Mouse (Mus musculus): ENCODE results near the gene Dhx33. TPM values are rescaled to one million over a fixed set of nuclear protein-coding genes. Genes with fewer than 3 reads are reported as not detected.

Dhx33 gene
- total RNA-seq (2014; rRNA removed) (22.9 and 24.3 TPM in 2 replicates), polyA plus RNA-seq (2015; fragmentation: Nextera tagmentation; extraction: Ambion mirVana) (8.3 and 10.0 TPM in 2 replicates)

- no peaks in the 10 kb centered on the region for H3K4me1 ChIP-seq (ENCODE audit: insufficient read depth, low read length)
- WGBS: under 1% methylated on average over 32 of the region's 35 CpGs
- TF ChIP-seq CTCF (IDR thresholded peaks at IDR 0.05; ENCODE audit: low read depth): peak; percentile 65
- H3K27ac ChIP-seq: peak within 1 kb of the TSS; percentile 81
- H3K9me3 ChIP-seq (ENCODE audit: low read length): no peaks in the 10 kb centered on the region
- no peaks in the 10 kb centered on the region for H3K27me3 ChIP-seq (ENCODE audit: insufficient read depth, low read length)
- DNase-seq (ENCODE audit: low spot score) (peak; percentile 99), ATAC-seq (peak; percentile 99)
- H3K4me2 ChIP-seq (ENCODE audit: low read depth, low read length): peak within 1 kb of the TSS; percentile 95
- peaks cover 16% of the 10 kb centered on the region; the same call in 1 of the 2 replicates for H3K36me3 ChIP-seq (ENCODE audit: insufficient read depth, low read length)
- peak within 1 kb of the TSS; percentile 76 for H3K9ac ChIP-seq (replicated peaks; ENCODE audit: low read length)
- peak within 1 kb of the TSS; percentile 98 for H3K4me3 ChIP-seq (ENCODE audit: low read length)
Observed at GRCm38 (mm10) chr11:71004316-71004773, at the start of gene Dhx33. TSS of gene Dhx33 (minus strand) at chr11:71004437.

- no peak overlapping the region for H3K4me2 ChIP-seq (ENCODE audit: low read depth, low read length)
- no peak overlapping the region for H3K9ac ChIP-seq (replicated peaks; ENCODE audit: low read length)
- no peak overlapping the region for H3K27ac ChIP-seq
- no peaks in the 10 kb centered on the region for H3K4me1 ChIP-seq (ENCODE audit: insufficient read depth, low read length)
- H3K9me3 ChIP-seq (ENCODE audit: low read length): no peaks in the 10 kb centered on the region
- DNase-seq (ENCODE audit: low spot score): peak; percentile 80
- ATAC-seq: no peak
- peak; percentile 79 for TF ChIP-seq CTCF (IDR thresholded peaks at IDR 0.05; ENCODE audit: low read depth)
- whole genome bisulfite sequencing: 0% methylated on average over 1 of the region's 1 CpGs
- no peak overlapping the region for H3K4me3 ChIP-seq (ENCODE audit: low read length)
- no peaks in the 10 kb centered on the region for H3K36me3 ChIP-seq (ENCODE audit: insufficient read depth, low read length)
- H3K27me3 ChIP-seq (ENCODE audit: insufficient read depth, low read length): no peaks in the 10 kb centered on the region
Observed at GRCm38 (mm10) chr11:71052554-71052953, 48.3 kb upstream of the Dhx33 start.

GRCm38 (mm10) chr11:71039526-71040298, 35.5 kb upstream of the Dhx33 start:
- no peaks in the 10 kb centered on the region for H3K27me3 ChIP-seq (ENCODE audit: insufficient read depth, low read length)
- no peak for TF ChIP-seq CTCF (IDR thresholded peaks at IDR 0.05; ENCODE audit: low read depth)
- H3K36me3 ChIP-seq (ENCODE audit: insufficient read depth, low read length): no peaks in the 10 kb centered on the region
- H3K4me3 ChIP-seq (ENCODE audit: low read length): no peak overlapping the region
- ATAC-seq: no peak
- H3K27ac ChIP-seq: no peak overlapping the region
- no peak for DNase-seq (ENCODE audit: low spot score)
- WGBS: 90% methylated on average over 5 of the region's 5 CpGs
- H3K4me2 ChIP-seq (ENCODE audit: low read depth, low read length): no peak overlapping the region
- no peak overlapping the region for H3K9ac ChIP-seq (replicated peaks; ENCODE audit: low read length)
- H3K9me3 ChIP-seq (ENCODE audit: low read length): no peaks in the 10 kb centered on the region
- H3K4me1 ChIP-seq (ENCODE audit: insufficient read depth, low read length): no peaks in the 10 kb centered on the region

GRCm38 (mm10) chr11:71033163-71033761, 29.0 kb upstream of the Dhx33 start, which contains the start of gene 6330403K07Rik:
TSS of gene 6330403K07Rik (minus strand) at chr11:71033513.
- Histone ChIP-seq H3K9ac (replicated peaks; ENCODE audit: low read length) (peak within 1 kb of the TSS; percentile 80), H3K4me1 (ENCODE audit: insufficient read depth, low read length) (0 out of 2 replicates have a peak, but pooled peaks cover 5% of the 10 kb centered on the region), H3K27me3 (ENCODE audit: insufficient read depth, low read length) (no peaks in the 10 kb centered on the region), H3K4me3 (ENCODE audit: low read length) (peak within 1 kb of the TSS; percentile 55), H3K27ac (peak within 1 kb of the TSS; percentile 95), H3K9me3 (ENCODE audit: low read length) (no peaks in the 10 kb centered on the region), H3K36me3 (ENCODE audit: insufficient read depth, low read length) (no peaks in the 10 kb centered on the region), H3K4me2 (ENCODE audit: low read depth, low read length) (peak within 1 kb of the TSS; percentile 62)
- peak; percentile 92 for DNase-seq (ENCODE audit: low spot score)
- peak; percentile 97 for ATAC-seq
- WGBS: under 1% methylated on average over 31 of the region's 31 CpGs
- no peak for TF ChIP-seq CTCF (IDR thresholded peaks at IDR 0.05; ENCODE audit: low read depth)

- 0 out of 2 replicates have a peak, but pooled peaks cover 5% of the 10 kb centered on the region for H3K4me1 ChIP-seq (ENCODE audit: insufficient read depth, low read length)
- peak overlapping the region; percentile 95 for H3K27ac ChIP-seq
- 3% methylated on average over 26 of the region's 26 CpGs for WGBS
- H3K4me2 ChIP-seq (ENCODE audit: low read depth, low read length): peak overlapping the region; percentile 62
- H3K36me3 ChIP-seq (ENCODE audit: insufficient read depth, low read length): peaks cover 4% of the 10 kb centered on the region; the same call in 1 of the 2 replicates
- H3K4me3 ChIP-seq (ENCODE audit: low read length): peak overlapping the region; percentile 55
- TF ChIP-seq CTCF (IDR thresholded peaks at IDR 0.05; ENCODE audit: low read depth): no peak
- ATAC-seq: peak; percentile 24
- H3K9ac ChIP-seq (replicated peaks; ENCODE audit: low read length): peak overlapping the region; percentile 80
- no peaks in the 10 kb centered on the region for H3K9me3 ChIP-seq (ENCODE audit: low read length)
- H3K27me3 ChIP-seq (ENCODE audit: insufficient read depth, low read length): no peaks in the 10 kb centered on the region
- peak; percentile 64 for DNase-seq (ENCODE audit: low spot score)
Observed at GRCm38 (mm10) chr11:71032491-71033162, 28.4 kb upstream of the Dhx33 start.

GRCm38 (mm10) chr11:71032070-71032469, 27.8 kb upstream of the Dhx33 start:
- ATAC-seq: no peak

More at GRCm38 (mm10) chr11:71032070-71032469, 27.8 kb upstream of the Dhx33 start:
- H3K4me3 ChIP-seq (ENCODE audit: low read length): peak overlapping the region; percentile 55
- H3K4me1 ChIP-seq (ENCODE audit: insufficient read depth, low read length): 0 out of 2 replicates have a peak, but pooled peaks cover 5% of the 10 kb centered on the region
- H3K4me2 ChIP-seq (ENCODE audit: low read depth, low read length): peak overlapping the region; percentile 62
- no peak for DNase-seq (ENCODE audit: low spot score)
- H3K36me3 ChIP-seq (ENCODE audit: insufficient read depth, low read length): peaks cover 8% of the 10 kb centered on the region; the same call in 1 of the 2 replicates
- H3K9me3 ChIP-seq (ENCODE audit: low read length): no peaks in the 10 kb centered on the region
- TF ChIP-seq CTCF (IDR thresholded peaks at IDR 0.05; ENCODE audit: low read depth): peak; percentile 15
- peak overlapping the region; percentile 80 for H3K9ac ChIP-seq (replicated peaks; ENCODE audit: low read length)
- H3K27ac ChIP-seq: peak overlapping the region; percentile 95
- no peaks in the 10 kb centered on the region for H3K27me3 ChIP-seq (ENCODE audit: insufficient read depth, low read length)
- 34% methylated on average over 7 of the region's 7 CpGs for WGBS
